Mouse (Mus musculus) CD4-positive, CD25-positive, alpha-beta regulatory T cell, adult 9 weeks (primary cell): ENCODE data around the gene Xlr3a. TPM values are rescaled to one million over a fixed set of nuclear protein-coding genes. Genes with fewer than 3 reads are reported as not detected.

ENCODE experiments used
- polyA plus RNA-seq: library from polyadenylated mRNA; unstranded; fragments of 100-300 nt; shearing (Covaris generic); gene quantifications from one replicate; pipeline ENCODE4 v1.2.1, GENCODE M21; 2017

Gene Xlr3a
- 1.1 TPM for polyA plus RNA-seq

GRCm38 (mm10) chrX:73096941-73097508 is at the start of gene Xlr3a:
Gene Xlr3a, minus strand, starts transcription at chrX:73097095.

GRCm38 (mm10) chrX:73116747-73117146 is 19.9 kb upstream of the Xlr3a start, which contains the start of gene Gm14685:
Gene Gm14685, plus strand, starts transcription at chrX:73117047.

DNA sequence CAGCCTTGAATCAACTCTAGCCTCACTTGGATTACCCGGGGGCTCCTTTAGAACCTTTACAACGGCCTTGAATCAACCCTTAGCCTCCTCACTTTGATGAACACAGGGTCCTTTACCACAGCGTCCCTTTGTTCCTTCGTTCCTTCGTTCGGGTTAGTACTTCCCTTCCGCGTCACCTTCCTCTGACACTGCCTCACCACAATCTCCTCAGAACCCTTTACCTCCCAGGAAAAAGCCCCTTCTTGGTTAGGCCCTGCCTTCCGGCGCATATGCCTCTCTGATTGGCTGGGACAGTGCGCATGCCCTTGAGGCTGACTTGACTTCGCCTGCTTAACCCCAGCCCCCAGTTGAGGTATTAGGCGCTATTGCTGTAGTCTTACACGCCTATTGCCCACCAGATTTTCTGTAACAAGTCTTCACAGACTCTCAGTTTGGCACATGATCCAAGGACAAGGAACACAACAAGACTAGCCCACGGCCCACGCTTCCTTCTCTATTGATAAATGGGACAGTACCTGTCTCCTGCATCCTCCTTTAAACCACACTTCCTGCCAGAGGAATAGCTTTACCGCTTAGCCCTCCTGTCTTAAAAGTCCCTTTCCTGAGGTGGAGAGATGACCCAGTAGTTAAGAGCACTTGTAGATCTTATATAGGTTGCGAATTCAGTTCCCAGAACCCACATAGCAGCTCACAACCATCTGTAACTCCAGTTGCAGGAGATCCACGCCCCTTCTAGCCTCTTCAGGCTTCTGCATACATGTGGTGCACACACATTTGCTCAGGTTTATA is 14.4 kb downstream of the Xlr3a start, which contains the start of gene Xlr4a:
TSS of gene Xlr4a (minus strand) at position 212 of the 789 bp plus-strand sequence.

DNA sequence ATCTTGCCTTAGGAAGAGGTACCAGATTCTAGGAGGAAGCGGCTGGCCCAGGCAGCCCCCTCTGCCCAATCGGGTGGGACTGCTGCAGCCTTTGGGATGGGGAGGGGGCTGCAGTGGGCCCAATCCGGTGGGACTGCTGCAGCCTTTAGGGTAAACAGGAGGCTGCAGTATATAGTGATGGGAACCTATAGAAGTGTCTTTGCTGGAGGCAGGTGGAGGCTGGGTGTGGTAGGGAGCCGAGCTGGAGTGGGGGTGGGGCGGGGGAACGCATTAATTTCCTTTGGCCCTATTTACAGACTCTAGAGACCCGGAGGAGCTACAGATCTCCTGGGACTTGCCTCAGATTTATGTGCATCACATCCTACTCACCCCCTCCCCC is 32.5 kb downstream of the Xlr3a start, which contains the start of gene Pnma3:
TSS of gene Pnma3 (plus strand) at position 373 of the 379 bp plus-strand sequence.

GRCm38 (mm10) chrX:73037003-73037402 is 59.9 kb downstream of the Xlr3a start, which contains the start of gene Pnma5:
Gene Pnma5, minus strand, starts transcription at chrX:73037103.

Other genes starting within 250 kb of the Xlr3a start
- 142 TPM for gene Cetn2, start 178.7 kb downstream of the Xlr3a start, polyA plus RNA-seq
- 22.2 TPM for gene Nsdhl, start 178.5 kb downstream of the Xlr3a start, polyA plus RNA-seq
- 0.07 TPM for gene Zfp185, start 109.8 kb downstream of the Xlr3a start, polyA plus RNA-seq
- gene Pnma5, start 60.0 kb downstream of the Xlr3a start, polyA plus RNA-seq: not detected
- gene Pnma3, start 32.3 kb downstream of the Xlr3a start, polyA plus RNA-seq: not detected
- 118 TPM for gene Xlr4a, start 14.6 kb downstream of the Xlr3a start, polyA plus RNA-seq
- gene Gm14685, start 20.0 kb upstream of the Xlr3a start, polyA plus RNA-seq: 0.11 TPM
- gene Xlr5b, start 51.7 kb upstream of the Xlr3a start, polyA plus RNA-seq: not detected
- 0.20 TPM for gene DXBay18, start 52.4 kb upstream of the Xlr3a start, polyA plus RNA-seq
- not detected for gene Spin2d, start 79.9 kb upstream of the Xlr3a start, polyA plus RNA-seq
- gene Xlr3b, start 95.1 kb upstream of the Xlr3a start, polyA plus RNA-seq: 13.7 TPM
- 160 TPM for gene Xlr4b, start 117.2 kb upstream of the Xlr3a start, polyA plus RNA-seq
- 2.7 TPM for gene F8a, start 131.2 kb upstream of the Xlr3a start, polyA plus RNA-seq
- gene Xlr4c, start 146.0 kb upstream of the Xlr3a start, polyA plus RNA-seq: 113 TPM
- gene Xlr3c, start 168.3 kb upstream of the Xlr3a start, polyA plus RNA-seq: not detected
- not detected for gene Xlr5a, start 195.9 kb upstream of the Xlr3a start, polyA plus RNA-seq
- gene Xlr5c, start 195.9 kb upstream of the Xlr3a start, polyA plus RNA-seq: not detected
- gene Gm45015, start 239.7 kb upstream of the Xlr3a start, polyA plus RNA-seq: not detected
- 21.8 TPM for gene Zfp275, start 245.5 kb upstream of the Xlr3a start, polyA plus RNA-seq